Mouse (Mus musculus): ENCODE results near the gene Pten. TPM values are rescaled to one million over a fixed set of nuclear protein-coding genes. Genes with fewer than 3 reads are reported as not detected.

The Pten gene
- total RNA-seq (2023), result 100 to 1,000 TPM; 139 to 142 TPM

GRCm38 (mm10) chr19:32756900-32757725, at the start of gene Pten:
Pten (plus strand) TSS chr19:32757497.

GRCm38 (mm10) chr19:32739686-32740085, 17.6 kb upstream of the Pten start, which contains the start of gene Atad1:
Atad1 (minus strand) TSS chr19:32739786.

Other genes with a start within 250 kb of the Pten start
- gene Papss2, start 161.7 kb upstream of the Pten start, total RNA-seq (2023), result 10 to 100 TPM in 1 of 2 experiments, 1 to 10 TPM in 1; 8.0 to 11.7 TPM
- 10 to 100 TPM; 35.2 to 46.6 TPM for gene Atad1, start 17.7 kb upstream of the Pten start, total RNA-seq (2023)